Mouse (Mus musculus) liver, embryonic 14.5 days (tissue): ENCODE results near the gene Brsk1. TPM values are rescaled to one million over a fixed set of nuclear protein-coding genes. Genes with fewer than 3 reads are reported as not detected.
A peak's percentile ranks its signal among the peaks of the same experiment; 100 is the strongest.

ENCODE experiments used
- ATAC-seq: fragments of 200-750 bp; cut with Nextera tagmentation; 2 replicates; pipeline ENCODE4 v1.8.0; 2017; ENCODE audit warnings: moderate number of reproducible peaks, mild to moderate bottlenecking, moderate library complexity; ENCODE audit not compliant: insufficient read depth
- DNase-seq, 3 experiments: peaks; one replicate each; pipeline ENCODE4 v3.0.0-alpha.2; 2012 to 2013; ENCODE audit warnings: low read depth in 3 of 3, low spot score in 3 of 3
- H3K27ac ChIP-seq: fragments of 300-500 bp; sonication (generic); 2 replicates; pipeline ENCODE4 v1.5.1; 2014; ENCODE audit warnings: moderate library complexity, mild to moderate bottlenecking, control low read depth, inconsistent platforms
- H3K27me3 ChIP-seq: fragments of 300-500 bp; sonication (generic); 2 replicates; pipeline ENCODE4 v1.6.1; 2014; ENCODE audit warnings: mild to moderate bottlenecking, low read length, moderate library complexity; ENCODE audit not compliant: control insufficient read depth, insufficient read depth
- H3K36me3 ChIP-seq: fragments of 300-500 bp; sonication (generic); replicated peaks from 2 replicates; pipeline ENCODE4 v1.6.1; 2014; ENCODE audit warnings: low read depth; ENCODE audit not compliant: control insufficient read depth, insufficient read depth
- H3K4me1 ChIP-seq, 2 experiments: fragments of 200-500 bp in 1 of 2; fragments of 300-500 bp in 1 of 2; sonication (generic) in 1 of 2; replicated peaks; 2 replicates each; pipeline ENCODE4 v1.6.1; 2012 to 2014; ENCODE audit warnings: antibody characterized with exemption in 1 of 2, inconsistent platforms in 1 of 2, low read length in 1 of 2; ENCODE audit not compliant: control insufficient read depth in 2 of 2, insufficient read depth in 2 of 2
- H3K4me2 ChIP-seq: fragments of 300-500 bp; sonication (generic); 2 replicates; pipeline ENCODE4 v1.6.1; 2014; ENCODE audit warnings: low read depth, mild to moderate bottlenecking, control low read depth, moderate library complexity
- H3K4me3 ChIP-seq, 2 experiments: fragments of 200-500 bp in 1 of 2; fragments of 300-500 bp in 1 of 2; sonication (generic) in 1 of 2; 2 replicates each; pipeline ENCODE4 v1.5.1; 2012 to 2014; ENCODE audit warnings: low read depth in 2 of 2, low read length in 2 of 2, mild to moderate bottlenecking in 2 of 2, control low read depth in 1 of 2, inconsistent platforms in 1 of 2, moderate library complexity in 1 of 2; ENCODE audit not compliant: insufficient read depth in 1 of 2
- H3K9ac ChIP-seq: fragments of 300-500 bp; sonication (generic); replicated peaks from 2 replicates; pipeline ENCODE4 v1.6.1; 2014; ENCODE audit warnings: mild to moderate bottlenecking, control low read depth, moderate library complexity
- H3K9me3 ChIP-seq: fragments of 300-500 bp; sonication (generic); 2 replicates; pipeline ENCODE4 v1.6.1; 2016; ENCODE audit warnings: low read length, mixed read lengths; ENCODE audit not compliant: control insufficient read depth
- CTCF ChIP-seq: IDR thresholded peaks from 2 replicates; pipeline ENCODE4 v1.5.1; 2016; ENCODE audit warnings: antibody characterized with exemption, low read depth, control low read depth
- EP300 ChIP-seq: IDR thresholded peaks from 2 replicates; pipeline ENCODE4 v1.6.1; 2016; ENCODE audit warnings: antibody characterized with exemption, low read depth
- WGBS: fragments of 180-500 bp; shearing (Covaris S2); extraction: QIAGEN DNeasy Blood & Tissue Kit; methylation state at CpG from one replicate; pipeline ENCODE4 v1.1.7; 2014; ENCODE audit not compliant: insufficient replicate concordance; 5-methylcytosine and 5-hydroxymethylcytosine counted together
- polyA plus RNA-seq, 2 experiments: library from polyadenylated mRNA; depleted of rRNA in 1 of 2; stranded (reverse) in 1 of 2; unstranded in 1 of 2; fragments of >200 nt; fragmentation: Nextera tagmentation in 1 of 2; extraction: Ambion mirVana in 1 of 2; gene quantifications; 2 replicates each; pipeline versions ENCODE4 v1.2.1 to v1.2.3; 2012 to 2014

Brsk1 gene
- polyA plus RNA-seq, 2 experiments, result 0.39 TPM; not detected in 1

GRCm38 (mm10) chr7:4739041-4739543 is 48.7 kb downstream of the Brsk1 start:
- 58% methylated on average over 10 of the region's 10 CpGs for WGBS
- no peak for TF ChIP-seq EP300
- TF ChIP-seq CTCF, result no peak
- H3K36me3 ChIP-seq, result no peaks in the 10 kb centered on the region; the same call in none of the 2 replicates
- 0 out of 2 replicates have a peak overlapping the region, but pooled peaks have one; percentile 7 for H3K9ac ChIP-seq
- DNase-seq, result no peak
- no peak for ATAC-seq
- H3K4me2 ChIP-seq, result peak overlapping the region; percentile 95
- no peaks in the 10 kb centered on the region for H3K27me3 ChIP-seq
- H3K9me3 ChIP-seq, result no peaks in the 10 kb centered on the region
- no peak overlapping the region; the same call in 1 of the 2 replicates for H3K27ac ChIP-seq
- peak overlapping the region; percentile 50 to 69 for H3K4me3 ChIP-seq
- H3K4me1 ChIP-seq, result peaks cover 26 to 30% of the 10 kb centered on the region in 2 experiments

GRCm38 (mm10) chr7:4739544-4740275 is 49.3 kb downstream of the Brsk1 start, which contains the start of gene Kmt5c:
Kmt5c (plus strand) TSS chr7:4740115.
- under 1% methylated on average over 37 of the region's 44 CpGs for WGBS
- peaks cover 32 to 36% of the 10 kb centered on the region in 2 experiments for H3K4me1 ChIP-seq
- H3K36me3 ChIP-seq, result peaks cover 3% of the 10 kb centered on the region

GRCm38 (mm10) chr7:4740309-4740727 is 49.9 kb downstream of the Brsk1 start:
- Histone ChIP-seq H3K9ac (peak overlapping the region; percentile 76), H3K4me3 (peak overlapping the region; percentile 69 to 99), H3K9me3 (no peaks in the 10 kb centered on the region), H3K27ac (peak overlapping the region; percentile 74), H3K27me3 (no peaks in the 10 kb centered on the region), H3K36me3 (peaks cover 4% of the 10 kb centered on the region), H3K4me2 (peak overlapping the region; percentile 95), H3K4me1 (peaks cover 37 to 41% of the 10 kb centered on the region in 2 experiments)
- DNase-seq (no peak), ATAC-seq (peak; percentile 11)
- no peak for TF ChIP-seq CTCF
- TF ChIP-seq EP300, result no peak
- under 1% methylated on average over 14 of the region's 14 CpGs for WGBS

More at GRCm38 (mm10) chr7:4739544-4740275, 49.3 kb downstream of the Brsk1 start, which contains the start of gene Kmt5c:
- peak within 1 kb of the TSS; percentile 69 to 99 for H3K4me3 ChIP-seq
- TF ChIP-seq CTCF (peak; percentile 64), EP300 (peak; percentile 38; the same call in 1 of the 2 replicates)
- ATAC-seq (peak; percentile 86), DNase-seq (peak; percentile 98 to 99 (median 99))
- H3K27me3 ChIP-seq, result no peaks in the 10 kb centered on the region
- H3K9me3 ChIP-seq, result no peaks in the 10 kb centered on the region
- peak within 1 kb of the TSS; percentile 95 for H3K4me2 ChIP-seq
- peak within 1 kb of the TSS; percentile 76 for H3K9ac ChIP-seq
- peak within 1 kb of the TSS; percentile 74 for H3K27ac ChIP-seq

GRCm38 (mm10) chr7:4741151-4741550 is 50.7 kb downstream of the Brsk1 start:
- Histone ChIP-seq H3K4me3 (peak overlapping the region; percentile 69 to 99), H3K27ac (peak overlapping the region; percentile 74), H3K27me3 (no peaks in the 10 kb centered on the region), H3K4me2 (peak overlapping the region; percentile 95), H3K9me3 (no peaks in the 10 kb centered on the region), H3K9ac (peak overlapping the region; percentile 76), H3K36me3 (peaks cover 9% of the 10 kb centered on the region), H3K4me1 (peaks cover 43 to 49% of the 10 kb centered on the region in 2 experiments)
- ATAC-seq (peak; percentile 53), DNase-seq (peak; percentile 63 to 79 (median 67))
- TF ChIP-seq EP300, result no peak
- no peak for TF ChIP-seq CTCF
- WGBS, result 3% methylated on average over 4 of the region's 4 CpGs
